Mouse (Mus musculus) megakaryocyte, embryonic 14.5 days (primary cell): ENCODE results near the gene Tnxb. TPM values are rescaled to one million over a fixed set of nuclear protein-coding genes. Genes with fewer than 3 reads are reported as not detected.
A peak's percentile ranks its signal among the peaks of the same experiment; 100 is the strongest.

Source experiments
- H3K27me3 ChIP-seq: replicated peaks from 2 replicates; pipeline ENCODE3; 2012; ENCODE audit warnings: inconsistent platforms
- H3K36me3 ChIP-seq: replicated peaks from 2 replicates; pipeline ENCODE3; 2012; ENCODE audit warnings: low read length, inconsistent platforms, mixed read lengths
- H3K4me1 ChIP-seq: 2 replicates; pipeline ENCODE4 v1.6.1; 2012; ENCODE audit warnings: inconsistent platforms
- H3K4me3 ChIP-seq: replicated peaks from 2 replicates; pipeline ENCODE3; 2012; ENCODE audit warnings: moderate library complexity, mild to moderate bottlenecking, inconsistent platforms
- H3K9me3 ChIP-seq: 2 replicates; pipeline ENCODE4 v1.6.1; 2012; ENCODE audit warnings: inconsistent platforms
- FLI1 ChIP-seq: IDR thresholded peaks from 2 replicates; pipeline ENCODE4 v1.6.1; 2012; ENCODE audit warnings: low read length, inconsistent platforms, mixed read lengths
- GATA1 ChIP-seq: IDR thresholded peaks from 3 replicates; pipeline ENCODE4 v1.6.1; 2012; ENCODE audit warnings: mixed read lengths, low read length, inconsistent platforms, borderline replicate concordance
- polyA plus RNA-seq: library from polyadenylated mRNA; stranded (reverse); fragments of >175 nt; gene quantifications from 2 replicates; pipeline ENCODE4 v1.2.3, GENCODE M21; 2012; ENCODE audit warnings: low replicate concordance; ENCODE audit not compliant: insufficient read depth

The Tnxb gene
- polyA plus RNA-seq, 1 experiment = 0.03 TPM

DNA sequence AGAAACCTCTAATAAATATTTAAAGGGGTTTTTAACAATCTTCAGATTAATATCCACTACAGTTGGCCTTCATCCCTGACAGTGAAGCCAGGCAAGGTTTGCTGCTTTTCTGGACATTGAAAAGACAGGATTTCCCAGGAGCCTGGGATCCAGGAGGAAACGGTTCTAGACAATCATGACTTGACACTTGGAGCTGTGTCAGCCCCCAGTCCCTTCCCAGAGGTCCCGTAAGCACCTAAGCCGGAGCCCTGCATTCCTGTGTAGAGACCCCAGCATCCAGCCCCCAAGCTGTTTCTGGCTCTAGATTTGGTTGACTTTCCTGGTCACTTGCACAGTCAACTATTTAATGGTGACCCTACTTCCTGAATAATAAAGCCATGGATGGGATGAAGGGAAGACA is 11.7 kb upstream of the Tnxb start:
- H3K27me3 ChIP-seq = peaks cover 52% of the 10 kb centered on the region
- peaks cover 27% of the 10 kb centered on the region for H3K36me3 ChIP-seq
- no peak for TF ChIP-seq FLI1
- TF ChIP-seq GATA1 = no peak
- no peak overlapping the region for H3K4me3 ChIP-seq
- H3K9me3 ChIP-seq = no peaks in the 10 kb centered on the region
- H3K4me1 ChIP-seq = peaks cover 69% of the 10 kb centered on the region

DNA sequence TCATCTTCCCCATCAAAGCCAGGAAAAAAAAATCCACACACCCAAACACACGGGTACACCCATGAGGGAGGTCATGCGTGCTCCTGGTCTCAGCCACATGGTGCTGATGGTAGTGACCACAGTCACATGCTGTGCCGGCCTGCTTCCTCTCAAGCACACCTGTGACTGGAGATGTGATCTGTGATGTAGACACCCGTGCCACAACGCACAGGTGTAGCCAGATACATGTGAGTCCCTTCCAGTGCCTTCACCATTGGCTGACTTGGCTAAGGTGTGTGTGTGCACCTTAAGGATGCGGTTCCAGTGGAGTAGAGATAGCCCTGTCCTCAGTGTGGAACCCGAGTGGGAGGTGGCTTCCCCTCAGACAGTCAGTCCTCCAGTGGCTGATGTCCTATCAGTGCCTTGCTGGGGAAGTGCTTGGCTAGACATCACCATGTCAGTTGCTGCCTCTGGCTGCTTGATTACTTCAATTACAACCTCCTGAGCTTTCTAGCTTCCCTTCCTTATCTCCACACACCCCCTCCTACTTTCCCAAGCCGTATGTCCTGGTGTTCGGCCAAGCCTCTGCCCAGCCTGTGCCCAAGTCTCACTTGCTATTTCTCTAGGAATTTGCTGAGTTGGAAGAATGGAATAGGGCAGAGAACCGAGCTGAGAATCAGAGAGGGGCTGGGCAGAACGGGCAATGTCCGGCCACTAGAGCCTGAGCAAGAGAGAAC is 11.0 kb upstream of the Tnxb start:
- Histone ChIP-seq H3K27me3 (peaks cover 56% of the 10 kb centered on the region), H3K4me1 (peaks cover 65% of the 10 kb centered on the region), H3K36me3 (peaks cover 20% of the 10 kb centered on the region), H3K4me3 (peak overlapping the region; percentile 50), H3K9me3 (no peaks in the 10 kb centered on the region)
- TF ChIP-seq GATA1 (no peak), FLI1 (no peak)

DNA sequence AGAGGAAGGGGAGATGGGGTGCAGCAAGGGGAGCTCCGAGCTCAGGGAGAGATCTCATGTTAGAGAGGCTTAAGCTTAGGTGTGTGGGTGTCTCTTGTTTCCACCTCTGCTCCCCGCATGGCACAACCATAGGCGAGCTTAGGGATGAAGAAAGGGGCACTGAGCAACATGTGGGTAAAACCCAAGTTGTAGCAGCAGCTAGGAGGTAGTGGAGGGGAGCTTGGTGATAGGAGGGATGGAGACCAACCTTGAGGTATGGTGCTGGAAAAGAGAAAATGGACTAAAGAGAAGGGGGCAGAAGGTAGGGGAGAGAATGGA is 10.5 kb upstream of the Tnxb start:
- Histone ChIP-seq H3K9me3 (no peaks in the 10 kb centered on the region), H3K4me3 (no peak overlapping the region), H3K27me3 (peaks cover 60% of the 10 kb centered on the region), H3K4me1 (peaks cover 61% of the 10 kb centered on the region), H3K36me3 (peaks cover 15% of the 10 kb centered on the region)
- TF ChIP-seq GATA1 (no peak), FLI1 (no peak)

DNA sequence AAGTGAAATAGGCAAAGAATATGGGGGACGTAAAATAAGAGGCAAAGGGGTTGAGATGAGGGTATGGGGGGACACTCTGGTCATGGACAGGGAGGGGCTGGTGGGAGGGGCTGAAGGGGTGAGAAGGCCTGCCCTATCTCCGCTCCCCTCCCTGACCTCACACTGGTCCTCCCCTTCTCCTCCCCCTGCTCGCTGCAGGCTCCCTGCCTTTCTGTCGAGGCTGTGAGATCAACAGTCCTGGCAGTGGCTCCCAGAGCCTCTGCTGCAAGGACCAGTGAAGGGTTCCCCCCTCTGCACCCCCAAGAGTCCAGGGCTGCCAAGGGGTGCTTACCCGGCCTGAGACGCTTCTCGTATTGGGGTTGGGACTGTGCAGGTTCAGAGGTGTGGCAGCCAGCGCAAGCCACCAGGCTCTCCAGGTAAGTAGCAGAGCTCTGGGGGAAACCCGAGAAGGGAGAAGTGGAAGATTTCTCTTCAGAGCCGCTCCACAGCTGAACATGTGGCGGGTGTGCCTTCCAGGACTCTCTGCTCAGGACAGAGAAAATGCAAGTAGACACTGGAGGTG is 10.0 kb upstream of the Tnxb start:
- H3K4me1 ChIP-seq = peaks cover 56% of the 10 kb centered on the region
- TF ChIP-seq GATA1 = no peak
- H3K27me3 ChIP-seq = peaks cover 65% of the 10 kb centered on the region
- H3K36me3 ChIP-seq = peaks cover 10% of the 10 kb centered on the region
- no peaks in the 10 kb centered on the region for H3K9me3 ChIP-seq
- peak overlapping the region; percentile 54 for H3K4me3 ChIP-seq

DNA sequence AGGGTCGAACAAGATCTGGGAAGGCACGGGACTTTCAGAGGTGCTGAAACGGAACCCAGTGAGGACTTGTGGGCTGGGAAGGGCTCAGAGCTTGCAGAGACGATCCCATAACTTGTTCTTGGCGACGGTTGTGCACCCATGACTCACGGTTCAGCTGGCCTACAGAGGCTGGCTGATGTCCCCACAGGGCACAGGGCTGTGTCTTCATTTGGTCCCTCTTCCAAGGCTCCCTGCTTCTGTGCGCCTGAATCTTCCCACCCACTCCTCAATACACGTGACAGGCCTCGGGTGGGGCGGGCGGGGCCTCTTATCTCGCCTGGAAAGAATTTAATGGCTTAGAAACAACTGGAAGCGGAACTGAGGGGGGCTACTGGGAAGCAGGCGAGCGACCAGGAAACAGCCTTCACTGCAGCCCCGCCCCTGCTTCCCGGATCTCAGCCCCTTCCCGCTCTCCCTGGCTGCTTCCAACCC is 9.2 kb upstream of the Tnxb start:
- Histone ChIP-seq H3K36me3 (peaks cover 2% of the 10 kb centered on the region), H3K4me1 (peaks cover 48% of the 10 kb centered on the region), H3K27me3 (peaks cover 72% of the 10 kb centered on the region), H3K4me3 (peak overlapping the region; percentile 67), H3K9me3 (no peaks in the 10 kb centered on the region)
- TF ChIP-seq FLI1 (no peak), GATA1 (no peak)

DNA sequence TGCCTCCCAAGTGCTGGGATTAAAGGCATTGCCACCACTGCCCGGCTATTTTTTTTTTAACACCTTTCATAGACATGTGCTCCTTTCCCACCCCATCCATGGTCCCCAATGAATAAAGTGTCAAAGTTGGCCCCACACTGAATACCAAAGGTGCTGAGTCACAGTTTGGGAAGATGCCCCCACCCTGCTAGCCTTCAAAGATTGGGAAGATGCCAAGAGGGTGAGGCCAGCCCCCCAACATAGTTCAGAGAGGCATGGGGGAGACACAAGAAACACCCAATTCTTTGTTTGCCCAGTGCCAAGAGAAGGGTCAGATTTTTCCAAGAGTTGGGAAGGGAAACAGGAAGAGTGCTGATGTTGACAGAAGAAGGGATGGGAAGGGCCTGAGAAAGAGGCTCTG is 7.9 kb upstream of the Tnxb start:
- H3K36me3 ChIP-seq = no peaks in the 10 kb centered on the region
- peaks cover 71% of the 10 kb centered on the region for H3K27me3 ChIP-seq
- TF ChIP-seq GATA1 (no peak), FLI1 (no peak)

DNA sequence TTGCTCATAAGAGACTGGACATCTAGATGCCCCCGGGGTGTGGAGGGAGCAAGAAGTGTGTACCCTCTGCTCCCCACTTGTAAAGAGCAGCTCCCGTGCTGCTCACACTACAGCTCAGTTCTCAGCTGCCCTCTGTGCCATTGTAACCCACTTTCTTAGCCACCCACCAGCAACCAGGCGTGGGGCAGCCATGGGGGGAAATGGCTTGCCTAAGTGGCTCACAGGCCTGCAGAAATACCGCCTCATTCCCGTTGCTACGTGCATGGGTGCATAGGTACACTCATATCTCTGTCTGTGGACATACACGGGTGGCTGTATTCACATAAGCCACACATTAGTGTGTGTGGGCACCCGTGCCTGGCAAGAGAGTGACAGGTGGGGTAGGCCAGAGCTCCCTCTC is 7.4 kb upstream of the Tnxb start:
- TF ChIP-seq FLI1 = no peak
- no peak for TF ChIP-seq GATA1
- Histone ChIP-seq H3K36me3 (no peaks in the 10 kb centered on the region), H3K4me1 (peaks cover 32% of the 10 kb centered on the region), H3K9me3 (peaks cover 5% of the 10 kb centered on the region), H3K27me3 (peaks cover 76% of the 10 kb centered on the region), H3K4me3 (no peak overlapping the region)

More for the DNA sequence above, 7.9 kb upstream of the Tnxb start:
- Histone ChIP-seq H3K4me3 (no peak overlapping the region), H3K4me1 (peaks cover 35% of the 10 kb centered on the region), H3K9me3 (0 out of 2 replicates have a peak, but pooled peaks cover under 1% of the 10 kb centered on the region)

DNA sequence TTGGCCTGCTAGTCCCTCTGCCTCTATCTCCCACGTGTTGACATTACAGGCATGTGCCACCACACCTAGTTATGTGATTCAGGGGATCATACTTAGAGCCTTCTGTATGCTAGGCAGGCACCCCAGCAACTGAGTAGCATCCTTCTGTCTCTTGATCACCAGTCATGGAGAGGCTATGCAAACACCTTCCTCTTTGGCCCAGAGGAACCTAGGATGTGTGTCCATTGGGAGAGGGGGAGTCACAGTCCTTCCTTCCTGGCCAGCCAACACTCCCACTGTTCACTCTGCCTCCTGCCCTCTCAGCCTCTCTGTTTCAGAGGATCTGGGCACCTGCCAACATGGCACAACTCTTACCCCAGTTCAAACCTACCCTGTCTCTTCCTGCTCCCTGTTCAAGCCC is 6.8 kb upstream of the Tnxb start:
- Histone ChIP-seq H3K27me3 (peaks cover 76% of the 10 kb centered on the region), H3K4me1 (peaks cover 28% of the 10 kb centered on the region), H3K4me3 (no peak overlapping the region), H3K9me3 (peaks cover 7% of the 10 kb centered on the region), H3K36me3 (no peaks in the 10 kb centered on the region)
- TF ChIP-seq FLI1 (no peak), GATA1 (no peak)

DNA sequence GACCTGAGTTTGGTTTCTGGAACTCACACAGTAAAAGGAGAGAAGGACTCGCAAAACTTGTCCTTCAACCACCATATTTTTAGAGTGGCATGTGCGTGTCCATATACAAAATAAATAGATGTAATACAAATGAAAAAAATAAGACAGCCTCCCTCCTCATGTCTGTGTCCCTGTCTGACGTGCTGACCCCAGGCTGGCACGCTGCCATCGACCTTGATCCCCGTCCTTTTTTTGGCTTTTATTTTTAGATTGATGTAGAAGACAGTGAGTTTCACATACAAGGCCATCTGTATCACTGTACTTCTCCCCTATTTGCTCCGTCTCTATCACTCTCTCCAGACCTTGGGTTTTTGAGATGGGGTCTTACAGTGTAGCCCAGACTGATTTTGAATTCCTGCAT is 5.9 kb upstream of the Tnxb start:
- Histone ChIP-seq H3K4me3 (no peak overlapping the region), H3K27me3 (peaks cover 72% of the 10 kb centered on the region), H3K4me1 (peaks cover 20% of the 10 kb centered on the region), H3K36me3 (no peaks in the 10 kb centered on the region), H3K9me3 (peaks cover 7% of the 10 kb centered on the region)
- TF ChIP-seq GATA1 (no peak), FLI1 (no peak)

DNA sequence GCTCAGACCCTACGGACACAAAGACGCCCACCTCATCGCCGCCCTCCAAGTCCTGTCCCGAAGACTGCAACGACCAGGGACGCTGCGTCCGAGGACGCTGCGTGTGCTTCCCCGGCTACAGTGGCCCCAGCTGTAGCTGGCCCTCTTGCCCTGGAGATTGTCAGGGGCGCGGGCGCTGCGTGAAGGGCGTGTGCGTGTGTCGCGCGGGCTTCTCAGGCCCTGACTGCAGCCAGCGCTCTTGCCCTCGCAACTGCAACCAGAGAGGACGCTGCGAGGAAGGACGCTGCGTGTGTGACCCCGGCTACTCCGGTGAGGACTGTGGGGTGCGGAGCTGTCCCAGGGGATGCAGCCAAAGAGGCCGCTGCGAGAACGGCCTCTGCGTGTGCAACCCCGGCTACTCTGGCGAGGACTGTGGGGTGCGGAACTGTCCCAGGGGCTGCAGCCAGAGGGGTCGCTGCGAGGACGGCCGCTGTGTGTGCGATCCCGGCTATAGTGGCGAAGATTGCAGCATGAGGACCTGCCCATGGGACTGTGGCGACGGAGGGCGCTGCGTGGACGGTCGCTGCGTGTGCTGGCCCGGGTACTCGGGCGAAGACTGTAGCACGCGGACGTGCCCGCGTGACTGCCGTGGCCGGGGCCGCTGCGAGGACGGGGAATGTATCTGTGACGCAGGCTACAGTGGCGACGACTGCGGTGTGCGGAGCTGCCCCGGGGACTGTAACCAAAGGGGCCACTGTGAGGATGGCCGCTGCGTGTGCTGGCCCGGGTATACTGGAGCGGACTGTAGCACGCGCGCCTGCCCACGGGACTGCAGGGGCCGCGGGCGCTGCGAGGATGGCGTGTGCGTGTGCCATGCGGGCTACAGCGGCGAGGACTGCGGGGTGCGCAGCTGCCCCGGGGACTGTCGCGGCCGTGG is 1.1 kb downstream of the Tnxb start:
- peaks cover 80% of the 10 kb centered on the region for H3K27me3 ChIP-seq
- peaks cover 22% of the 10 kb centered on the region for H3K9me3 ChIP-seq
- peak overlapping the region; percentile 56 for H3K4me3 ChIP-seq
- H3K36me3 ChIP-seq = no peaks in the 10 kb centered on the region
- TF ChIP-seq GATA1 = no peak
- TF ChIP-seq FLI1 = no peak
- H3K4me1 ChIP-seq = peaks cover 19% of the 10 kb centered on the region; the same call in 1 of the 2 replicates
